Mouse (Mus musculus) neural tube, embryonic 15.5 days (tissue): ENCODE data around the gene Tiam2. TPM values are rescaled to one million over a fixed set of nuclear protein-coding genes. Genes with fewer than 3 reads are reported as not detected.

Experiments
- ATAC-seq: fragments of 200-750 bp; cut with Nextera tagmentation; 2 replicates; pipeline ENCODE4 v1.8.0; 2017; ENCODE audit warnings: mild to moderate bottlenecking, moderate TSS enrichment, moderate library complexity; ENCODE audit not compliant: low FRiP score
- H3K27ac ChIP-seq: fragments of 300-500 bp; sonication (generic); replicated peaks from 2 replicates; pipeline ENCODE4 v1.5.1; 2015; ENCODE audit warnings: mild to moderate bottlenecking, inconsistent platforms
- H3K27me3 ChIP-seq: fragments of 300-500 bp; sonication (generic); replicated peaks from 2 replicates; pipeline ENCODE4 v1.6.1; 2015; ENCODE audit warnings: inconsistent platforms
- H3K36me3 ChIP-seq: fragments of 300-500 bp; sonication (generic); 2 replicates; pipeline ENCODE4 v1.6.1; 2015; ENCODE audit warnings: inconsistent platforms
- H3K4me1 ChIP-seq: fragments of 300-500 bp; sonication (generic); 2 replicates; pipeline ENCODE4 v1.6.1; 2015; ENCODE audit warnings: inconsistent platforms
- H3K4me2 ChIP-seq: fragments of 300-500 bp; sonication (generic); 2 replicates; pipeline ENCODE4 v1.6.1; 2015; ENCODE audit warnings: inconsistent platforms, mild to moderate bottlenecking, moderate library complexity
- H3K4me3 ChIP-seq: fragments of 300-500 bp; sonication (generic); replicated peaks from 2 replicates; pipeline ENCODE4 v1.5.1; 2015; ENCODE audit warnings: mild to moderate bottlenecking, inconsistent platforms
- H3K9ac ChIP-seq: fragments of 300-500 bp; sonication (generic); replicated peaks from 2 replicates; pipeline ENCODE4 v1.6.1; 2015; ENCODE audit warnings: mild to moderate bottlenecking, inconsistent platforms
- H3K9me3 ChIP-seq: fragments of 300-500 bp; sonication (generic); replicated peaks from 2 replicates; pipeline ENCODE4 v1.6.1; 2016; ENCODE audit warnings: inconsistent platforms
- WGBS: fragments of 180-500 bp; shearing (Covaris S2); methylation state at CpG from one replicate; pipeline ENCODE4 v1.1.7; 2015; ENCODE audit warnings: mixed read lengths; 5-methylcytosine and 5-hydroxymethylcytosine counted together
- polyA plus RNA-seq: library from polyadenylated mRNA; unstranded; fragments of >200 nt; fragmentation: Nextera tagmentation; extraction: Ambion mirVana; gene quantifications from 2 replicates; pipeline ENCODE4 v1.2.1, GENCODE M21; 2015

Tiam2 gene
- polyA plus RNA-seq, 1 experiment from 2014 or later: 5.6 TPM

DNA sequence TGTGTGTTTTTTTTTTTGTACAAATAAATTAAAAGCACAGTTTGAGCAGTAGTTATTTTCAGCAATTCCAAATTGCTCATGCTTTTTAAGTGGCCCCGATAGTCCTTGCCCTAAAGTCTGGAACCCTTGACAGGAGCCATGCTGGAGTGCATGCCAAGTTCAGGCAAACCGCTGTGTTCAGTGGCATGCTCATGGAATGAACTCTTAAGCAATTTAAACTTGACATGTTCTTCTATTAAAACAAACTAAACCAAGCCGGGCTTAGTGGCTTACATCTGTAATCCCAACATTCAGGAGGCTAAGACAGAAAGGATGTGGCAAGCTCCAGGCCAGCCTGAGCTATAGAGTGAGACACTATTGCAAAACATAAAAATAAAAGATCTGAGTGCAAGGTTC lies 11.8 kb upstream of the Tiam2 start:
- no peaks in the 10 kb centered on the region for H3K9me3 ChIP-seq
- H3K4me1 ChIP-seq: peaks cover 6% of the 10 kb centered on the region; the same call in 1 of the 2 replicates
- WGBS: 42% methylated on average over 3 of the region's 3 CpGs
- H3K36me3 ChIP-seq: no peaks in the 10 kb centered on the region
- peak overlapping the region; percentile 40 for H3K9ac ChIP-seq
- peak overlapping the region; percentile 51 for H3K4me3 ChIP-seq
- no peaks in the 10 kb centered on the region for H3K27me3 ChIP-seq
- H3K4me2 ChIP-seq: peak overlapping the region; percentile 70
- no peak overlapping the region; the same call in 1 of the 2 replicates for H3K27ac ChIP-seq
- no peak; the same call in 1 of the 2 replicates for ATAC-seq

- no peak overlapping the region for H3K4me2 ChIP-seq
- no peak overlapping the region for H3K9ac ChIP-seq
- no peak overlapping the region for H3K4me3 ChIP-seq
- peaks cover 6% of the 10 kb centered on the region; the same call in 1 of the 2 replicates for H3K4me1 ChIP-seq
- no peaks in the 10 kb centered on the region for H3K36me3 ChIP-seq
- WGBS: 76% methylated on average over 4 of the region's 4 CpGs
- H3K9me3 ChIP-seq: no peaks in the 10 kb centered on the region
- ATAC-seq: no peak
- H3K27ac ChIP-seq: no peak overlapping the region
- no peaks in the 10 kb centered on the region for H3K27me3 ChIP-seq
Observed at GRCm38 (mm10) chr17:3315581-3315980, 10.8 kb upstream of the Tiam2 start.

GRCm38 (mm10) chr17:3326903-3327279 lies 518 bp downstream of the Tiam2 start:
- H3K36me3 ChIP-seq: no peaks in the 10 kb centered on the region
- ATAC-seq: peak; percentile 11
- H3K4me2 ChIP-seq: peak overlapping the region; percentile 79
- under 1% methylated on average over 25 of the region's 25 CpGs for WGBS
- H3K9ac ChIP-seq: peak overlapping the region; percentile 31
- 0 out of 2 replicates have a peak overlapping the region, but pooled peaks have one; percentile 15 for H3K27ac ChIP-seq
- no peaks in the 10 kb centered on the region for H3K9me3 ChIP-seq
- peaks cover 22% of the 10 kb centered on the region for H3K27me3 ChIP-seq
- H3K4me3 ChIP-seq: peak overlapping the region; percentile 48
- H3K4me1 ChIP-seq: peaks cover 28% of the 10 kb centered on the region

GRCm38 (mm10) chr17:3327335-3327734 lies 962 bp downstream of the Tiam2 start:
- WGBS: 3% methylated on average over 14 of the region's 14 CpGs
- Histone ChIP-seq H3K9ac (no peak overlapping the region), H3K9me3 (no peaks in the 10 kb centered on the region), H3K36me3 (no peaks in the 10 kb centered on the region), H3K4me1 (peaks cover 28% of the 10 kb centered on the region), H3K27ac (no peak overlapping the region), H3K4me3 (peak overlapping the region; percentile 48), H3K4me2 (peak overlapping the region; percentile 79), H3K27me3 (peaks cover 22% of the 10 kb centered on the region)
- ATAC-seq: no peak

DNA sequence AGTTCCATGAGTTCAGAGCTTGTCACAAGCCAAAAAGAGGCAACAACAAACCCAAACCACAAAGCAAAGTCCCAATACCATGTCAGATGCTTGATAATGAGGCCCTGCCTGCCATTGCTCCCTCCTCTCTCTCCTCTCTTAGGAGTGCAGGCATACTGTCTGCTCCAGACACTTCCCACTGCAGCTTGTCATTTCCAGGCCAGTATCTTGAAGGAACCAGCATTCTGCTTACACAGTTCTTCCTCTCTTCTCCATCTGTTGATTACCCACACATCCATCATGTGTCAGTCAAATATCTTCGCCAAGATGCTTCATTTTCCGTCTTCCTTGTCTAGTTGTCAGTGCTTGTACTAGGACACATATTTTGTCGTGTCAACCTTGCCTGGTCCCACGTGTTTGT lies 2.4 kb downstream of the Tiam2 start:
- Histone ChIP-seq H3K4me2 (no peak overlapping the region), H3K4me1 (peaks cover 28% of the 10 kb centered on the region), H3K36me3 (no peaks in the 10 kb centered on the region), H3K9ac (no peak overlapping the region), H3K27ac (no peak overlapping the region), H3K27me3 (peaks cover 22% of the 10 kb centered on the region), H3K4me3 (no peak overlapping the region), H3K9me3 (no peaks in the 10 kb centered on the region)
- no peak for ATAC-seq
- WGBS: 85% methylated on average over 4 of the region's 4 CpGs

- peaks cover 28% of the 10 kb centered on the region for H3K4me1 ChIP-seq
- no peak overlapping the region for H3K4me3 ChIP-seq
- WGBS: 93% methylated on average over 4 of the region's 4 CpGs
- H3K27me3 ChIP-seq: peaks cover 22% of the 10 kb centered on the region
- H3K4me2 ChIP-seq: no peak overlapping the region
- no peak overlapping the region for H3K27ac ChIP-seq
- ATAC-seq: no peak
- H3K36me3 ChIP-seq: no peaks in the 10 kb centered on the region
- no peak overlapping the region for H3K9ac ChIP-seq
- H3K9me3 ChIP-seq: no peaks in the 10 kb centered on the region
Observed at GRCm38 (mm10) chr17:3329429-3329828, 3.1 kb downstream of the Tiam2 start.

DNA sequence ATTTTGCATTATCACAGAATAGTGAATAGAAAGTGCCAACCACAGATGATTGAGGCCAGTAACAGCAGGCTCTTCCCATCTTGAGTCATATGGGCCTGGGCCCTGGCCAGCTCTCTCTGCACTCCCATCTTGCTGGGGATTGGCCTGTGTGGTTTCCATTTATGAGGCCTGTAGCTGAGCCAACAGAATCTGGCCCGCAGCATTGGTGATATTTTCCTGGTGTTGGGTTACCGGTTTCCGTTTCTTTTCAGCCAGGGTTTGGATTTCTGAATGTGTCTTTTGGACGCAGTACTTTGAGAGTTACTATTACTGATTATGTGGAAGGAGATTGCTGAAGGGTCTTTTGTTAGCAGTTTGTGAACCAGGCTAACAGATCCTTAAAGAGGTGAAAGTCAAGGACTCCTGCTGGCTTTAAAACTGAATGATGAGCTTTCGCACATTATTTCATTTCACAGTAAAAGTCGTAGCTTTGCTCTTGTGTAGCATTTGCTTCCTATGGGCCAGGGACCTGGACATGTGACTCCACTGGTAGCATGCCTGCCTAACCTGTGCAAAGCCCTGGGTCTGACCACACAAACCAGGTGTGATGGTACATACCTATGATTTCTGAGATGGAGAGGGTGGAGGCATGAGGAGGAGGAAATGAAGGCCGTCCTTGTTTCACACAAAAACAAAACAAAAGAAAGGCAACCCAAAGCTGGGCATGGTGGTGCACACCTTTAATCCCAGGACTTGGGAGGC lies 5.5 kb downstream of the Tiam2 start:
- Histone ChIP-seq H3K9ac (no peak overlapping the region), H3K4me1 (peaks cover 29% of the 10 kb centered on the region), H3K9me3 (no peaks in the 10 kb centered on the region), H3K36me3 (no peaks in the 10 kb centered on the region), H3K4me3 (no peak overlapping the region), H3K27ac (peak overlapping the region; percentile 3; the same call in 1 of the 2 replicates), H3K4me2 (0 out of 2 replicates have a peak overlapping the region, but pooled peaks have one; percentile 7), H3K27me3 (peaks cover 13% of the 10 kb centered on the region)
- WGBS: 71% methylated on average over 7 of the region's 7 CpGs
- no peak for ATAC-seq

DNA sequence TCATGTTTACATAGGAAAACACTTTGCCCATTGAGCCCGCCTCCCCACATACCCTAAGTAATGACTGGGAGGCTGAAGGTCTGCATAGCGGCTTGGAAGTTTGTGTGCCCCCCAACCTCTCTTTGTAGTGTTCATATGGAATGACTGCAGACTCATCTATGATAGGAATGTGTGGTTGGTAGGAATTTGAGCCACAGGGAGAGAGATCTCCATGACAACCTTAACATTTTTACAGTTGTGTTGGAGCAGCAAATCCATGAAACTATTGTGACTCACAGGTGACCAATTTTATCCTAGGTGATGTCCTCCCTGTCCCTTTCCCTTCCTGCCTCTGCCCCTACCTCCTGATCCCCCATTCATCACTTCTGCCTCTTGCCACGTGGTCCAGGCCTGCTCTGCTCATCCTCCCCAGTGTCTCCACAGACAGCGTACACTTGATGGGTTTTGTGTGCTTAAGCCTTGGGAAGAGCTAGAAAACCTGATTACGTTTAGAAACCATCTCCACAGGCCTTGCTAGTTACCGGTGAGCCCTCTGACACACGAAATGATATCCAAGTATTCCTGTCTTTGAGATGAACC lies 9.9 kb downstream of the Tiam2 start:
- peak overlapping the region; percentile 76 for H3K27ac ChIP-seq

DNA sequence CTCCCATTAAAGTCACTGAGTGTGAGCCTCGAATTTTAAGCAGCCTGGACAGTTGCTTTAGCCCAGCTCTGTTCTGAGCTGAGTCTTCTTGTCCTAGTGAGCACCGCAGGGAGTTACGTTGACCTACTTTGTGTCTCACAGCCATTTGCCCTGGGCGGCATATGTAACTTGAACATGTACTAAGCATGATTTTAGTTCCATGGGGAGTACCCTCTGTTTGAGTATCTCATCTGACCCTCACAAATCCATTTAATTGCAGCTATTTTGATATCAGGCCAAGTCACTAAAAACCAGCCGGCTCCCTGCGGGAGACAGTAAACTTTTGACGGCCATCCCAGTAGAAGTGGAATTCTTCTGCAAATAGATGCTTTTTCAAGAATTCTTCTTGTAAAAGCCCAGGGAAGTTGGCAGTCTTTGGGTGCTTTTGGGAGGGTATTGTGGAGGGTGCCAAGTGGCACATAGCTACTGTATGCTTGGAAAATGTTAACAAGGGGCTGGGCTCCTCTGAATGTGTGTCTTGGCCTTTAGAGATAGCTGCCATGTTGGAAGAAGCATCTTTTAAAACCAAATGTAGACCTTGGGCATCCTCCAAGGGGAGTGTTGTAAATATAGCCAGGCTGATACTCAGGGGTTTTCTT lies 10.6 kb downstream of the Tiam2 start:
- WGBS: 50% methylated on average over 7 of the region's 7 CpGs
- peak overlapping the region; percentile 76 for H3K27ac ChIP-seq
- no peak overlapping the region for H3K4me2 ChIP-seq
- no peak overlapping the region for H3K4me3 ChIP-seq
- no peaks in the 10 kb centered on the region for H3K27me3 ChIP-seq
- no peaks in the 10 kb centered on the region for H3K36me3 ChIP-seq
- peak; percentile 81 for ATAC-seq
- peaks cover 33% of the 10 kb centered on the region for H3K4me1 ChIP-seq
- H3K9ac ChIP-seq: no peak overlapping the region
- H3K9me3 ChIP-seq: no peaks in the 10 kb centered on the region

More for the DNA sequence above, 9.9 kb downstream of the Tiam2 start:
- Histone ChIP-seq H3K4me3 (no peak overlapping the region), H3K4me1 (peaks cover 39% of the 10 kb centered on the region), H3K36me3 (no peaks in the 10 kb centered on the region), H3K9ac (no peak overlapping the region), H3K4me2 (no peak overlapping the region), H3K27me3 (no peaks in the 10 kb centered on the region), H3K9me3 (no peaks in the 10 kb centered on the region)
- ATAC-seq: no peak
- WGBS: 79% methylated on average over 7 of the region's 7 CpGs

GRCm38 (mm10) chr17:3337525-3337888 lies 11.1 kb downstream of the Tiam2 start:
- 25% methylated on average over 4 of the region's 4 CpGs for WGBS
- ATAC-seq: peak; percentile 57; the same call in 1 of the 2 replicates
- H3K4me3 ChIP-seq: no peak overlapping the region
- no peaks in the 10 kb centered on the region for H3K27me3 ChIP-seq
- no peak overlapping the region for H3K4me2 ChIP-seq
- peaks cover 33% of the 10 kb centered on the region for H3K4me1 ChIP-seq
- no peaks in the 10 kb centered on the region for H3K36me3 ChIP-seq
- peak overlapping the region; percentile 76 for H3K27ac ChIP-seq
- no peaks in the 10 kb centered on the region for H3K9me3 ChIP-seq
- no peak overlapping the region for H3K9ac ChIP-seq

DNA sequence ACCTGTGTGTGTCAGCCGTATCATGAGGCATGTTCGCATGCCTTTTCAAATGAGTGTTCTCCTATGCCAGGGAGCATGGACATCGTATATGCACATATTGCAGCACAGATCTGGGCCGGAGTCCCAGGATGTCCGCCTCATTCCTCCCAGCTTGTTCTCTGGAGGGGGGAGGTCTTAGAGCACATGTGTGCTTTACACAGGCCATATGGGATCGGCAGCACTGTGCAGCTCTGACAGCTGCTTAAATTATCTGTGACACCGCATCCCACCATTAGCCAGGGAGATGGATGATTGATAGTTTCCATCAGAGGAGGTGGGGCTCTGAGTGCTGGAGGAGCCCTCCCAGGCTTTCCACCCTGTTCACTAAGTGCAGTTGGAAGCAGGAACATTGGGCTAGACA lies 12.4 kb downstream of the Tiam2 start:
- peaks cover 33% of the 10 kb centered on the region for H3K4me1 ChIP-seq
- H3K27me3 ChIP-seq: no peaks in the 10 kb centered on the region
- H3K4me3 ChIP-seq: no peak overlapping the region
- no peak overlapping the region for H3K9ac ChIP-seq
- no peak for ATAC-seq
- H3K36me3 ChIP-seq: no peaks in the 10 kb centered on the region
- no peaks in the 10 kb centered on the region for H3K9me3 ChIP-seq
- no peak overlapping the region for H3K27ac ChIP-seq
- H3K4me2 ChIP-seq: no peak overlapping the region
- 25% methylated on average over 7 of the region's 7 CpGs for WGBS

GRCm38 (mm10) chr17:3344872-3345271 lies 18.5 kb downstream of the Tiam2 start:
- 54% methylated on average over 7 of the region's 7 CpGs for WGBS
- Histone ChIP-seq H3K36me3 (no peaks in the 10 kb centered on the region), H3K9me3 (no peaks in the 10 kb centered on the region), H3K9ac (no peak overlapping the region), H3K4me2 (no peak overlapping the region), H3K4me3 (no peak overlapping the region), H3K4me1 (peaks cover 12% of the 10 kb centered on the region), H3K27ac (peak overlapping the region; percentile 66), H3K27me3 (no peaks in the 10 kb centered on the region)
- peak; percentile 39; the same call in 1 of the 2 replicates for ATAC-seq
